32 mouse cellular contexts compared by ENCODE assay signal in genomic region chr3:55172478-55172877, GRCm38 (mm10). TPM values are rescaled to one million over a fixed set of nuclear protein-coding genes. Genes with fewer than 3 reads are reported as not detected.
DNase-seq lines count a peak whose midpoint lies in the region; ATAC-seq lines count a peak whose summit lies in the region.
"Had no signal": no experiment of that assay in that cellular context is flagged by ENCODE, and none has a peak within 500 bp of the region (broad histone marks: within the 10 kb centered on the region; RNA-seq: fewer than 3 reads in every experiment).

No protein-coding gene starts in this region.

- no peak for DNase-seq in frontal cortex, adult 2 months (ENCODE audit: extremely low spot score in 1 of 2, low spot score in 1 of 2)
- DNase-seq in kidney, adult 11 months: no peak
- DNase-seq in 3T3-L1 (ENCODE audit: low read depth, low spot score): peak; percentile 53
- peak; percentile 22 for DNase-seq in brain, adult 2 months (ENCODE audit: low read depth, low spot score)
- DNase-seq in cerebellum, adult 11 months: no peak
- DNase-seq: adrenal gland, adult 2 months; adrenal gland, postnatal 36 days; cerebellum, adult 8-10 months; cerebellum, postnatal 36 days; gastrocnemius, postnatal 14 days; liver; lung, embryonic 14.5 days; lung, postnatal 14 days; right cerebral cortex, postnatal 25 days; thymus, adult 2 months; thymus, postnatal 36 days had no signal

- 85% methylated on average over 3 of the region's 3 CpGs for WGBS in kidney, embryonic 14.5 days

- H3K27ac ChIP-seq in kidney, embryonic 14.5 days (ENCODE audit: low read depth, low read length): no peak overlapping the region
- H3K27ac ChIP-seq: embryonic facial prominence, embryonic 12.5 days; heart, embryonic 10.5 days; hindbrain, embryonic 15.5 days; liver, embryonic 14.5 days; midbrain, embryonic 15.5 days; stomach, embryonic 15.5 days had no signal

- peak; percentile 67 for ATAC-seq in frontal cortex, adult (ENCODE audit: low TSS enrichment)
- 0 out of 2 replicates have a peak, but pooled peaks have one; percentile 46 for ATAC-seq in kidney, embryonic 14.5 days (ENCODE audit: low FRiP score, low TSS enrichment)
- ATAC-seq: CD4-positive, CD25-positive, alpha-beta regulatory T cell, adult 4 months; forebrain, embryonic 16.5 days; midbrain, embryonic 15.5 days had no signal

- 0 out of 2 replicates have a peak, but pooled peaks cover 2% of the 10 kb centered on the region for H3K4me1 ChIP-seq in kidney, embryonic 14.5 days (ENCODE audit: control insufficient read depth, insufficient read depth, low read length)
- H3K4me1 ChIP-seq: embryonic facial prominence, embryonic 12.5 days; hindbrain, embryonic 15.5 days; midbrain, embryonic 15.5 days; stomach, embryonic 15.5 days had no signal

- no peaks in the 10 kb centered on the region for H3K9me3 ChIP-seq in kidney, embryonic 14.5 days (ENCODE audit: control insufficient read depth, low read length)
- H3K9me3 ChIP-seq: embryonic facial prominence, embryonic 12.5 days; heart, embryonic 10.5 days; hindbrain, embryonic 15.5 days; midbrain, embryonic 15.5 days; stomach, embryonic 15.5 days had no signal

- H3K4me2 ChIP-seq in kidney, embryonic 14.5 days (replicated peaks; ENCODE audit: low read depth, low read length): no peak overlapping the region
- H3K4me2 ChIP-seq: embryonic facial prominence, embryonic 12.5 days; hindbrain, embryonic 15.5 days; lung, embryonic 14.5 days; midbrain, embryonic 15.5 days; stomach, embryonic 15.5 days had no signal

- H3K27me3 ChIP-seq in kidney, embryonic 14.5 days (ENCODE audit: control insufficient read depth, insufficient read depth, low read length): no peaks in the 10 kb centered on the region
- H3K27me3 ChIP-seq: embryonic facial prominence, embryonic 12.5 days; hindbrain, embryonic 15.5 days; midbrain, embryonic 15.5 days; stomach, embryonic 15.5 days had no signal

- no peak overlapping the region for H3K9ac ChIP-seq in kidney, embryonic 14.5 days (ENCODE audit: low read depth, low read length)
- H3K9ac ChIP-seq: embryonic facial prominence, embryonic 12.5 days; hindbrain, embryonic 15.5 days; liver, embryonic 14.5 days; lung, embryonic 14.5 days; midbrain, embryonic 15.5 days; stomach, embryonic 15.5 days had no signal

- H3K4me3 ChIP-seq in kidney, embryonic 14.5 days (ENCODE audit: low read length): no peak overlapping the region
- H3K4me3 ChIP-seq: embryonic facial prominence, embryonic 12.5 days; heart, embryonic 10.5 days; hindbrain, embryonic 15.5 days; midbrain, embryonic 15.5 days; stomach, embryonic 15.5 days had no signal

- H3K36me3 ChIP-seq in kidney, embryonic 14.5 days (ENCODE audit: control insufficient read depth, insufficient read depth, low read length): no peaks in the 10 kb centered on the region
- H3K36me3 ChIP-seq: embryonic facial prominence, embryonic 12.5 days; heart, embryonic 10.5 days; hindbrain, embryonic 15.5 days; midbrain, embryonic 15.5 days; stomach, embryonic 15.5 days had no signal

RNA-seq across cellular contexts. Expression of gene Sohlh2, which starts 9.3 kb away (rescaled TPM):
- 0.04 TPM in 1 of 2 replicates, not detected in the other for polyA plus RNA-seq in frontal cortex, adult 2 months (2012; rRNA removed)
- polyA plus RNA-seq in kidney, embryonic 14.5 days (2014; fragmentation: Nextera tagmentation; extraction: Ambion mirVana): not detected in 2 replicates
- polyA plus RNA-seq: adrenal gland, adult 2 months; CD4-positive, CD25-positive, alpha-beta regulatory T cell, adult 4 months; embryonic facial prominence, embryonic 12.5 days; forebrain, embryonic 11.5 days; forebrain, embryonic 16.5 days; intestine, embryonic 14.5 days; kidney, embryonic 16.5 days; large intestine, adult 2 months; limb, embryonic 11.5 days; liver, embryonic 14.5 days; lung, embryonic 14.5 days; stomach, embryonic 15.5 days had no signal

RNA-seq across cellular contexts. Expression of gene Ccdc169, which starts 35.3 kb away (rescaled TPM):
- 0.44 and 0.54 TPM in 2 replicates for polyA plus RNA-seq in frontal cortex, adult 2 months (2012; rRNA removed)
- polyA plus RNA-seq in kidney, embryonic 14.5 days (2014; fragmentation: Nextera tagmentation; extraction: Ambion mirVana): not detected in 2 replicates
- polyA plus RNA-seq: adrenal gland, adult 2 months; CD4-positive, CD25-positive, alpha-beta regulatory T cell, adult 4 months; heart, embryonic 16.5 days; intestine, embryonic 14.5 days; kidney, embryonic 16.5 days; large intestine, adult 2 months; liver, embryonic 14.5 days; lung, embryonic 14.5 days; thymus, adult 2 months had no signal

Comparison
In these comparisons a context has a peak if more than half of its experiments do, and no peak if none do; other contexts are left out.
1. DNase-seq: peak in 3T3-L1 (single experiment) and brain, adult 2 months (single experiment); none in frontal cortex, adult 2 months (0 of 2), kidney, adult 11 months (single experiment) and cerebellum, adult 11 months (single experiment).